Mouse (Mus musculus): Measurements from ENCODE around the gene C1qtnf5. TPM values are rescaled to one million over a fixed set of nuclear protein-coding genes. Genes with fewer than 3 reads are reported as not detected.

C1qtnf5 gene
- polyA plus RNA-seq (2016; fragmentation: Nextera tagmentation; extraction: Ambion mirVana), result 0.24 TPM in 1 of 2 replicates, not detected in the other

DNA sequence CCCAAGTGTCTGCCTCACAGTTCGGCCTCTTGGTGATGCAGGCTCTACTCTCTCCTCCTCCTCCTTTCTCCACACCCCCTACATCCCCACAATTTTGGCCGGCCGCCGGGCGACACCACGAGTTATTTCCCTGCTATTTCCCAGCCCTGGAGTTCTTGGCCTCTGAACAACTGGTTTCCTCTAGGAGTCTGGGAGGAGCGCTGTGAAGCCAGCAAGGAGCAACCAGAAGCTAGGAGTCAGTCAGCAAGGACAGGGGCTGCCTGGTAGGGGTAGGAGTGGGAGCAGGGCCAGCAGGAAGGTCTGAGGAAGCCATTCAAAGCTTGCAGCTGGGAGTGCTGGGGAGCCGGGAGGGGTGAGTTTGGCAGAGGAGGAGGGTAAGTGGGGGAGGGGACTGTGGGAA is at the start of gene C1qtnf5:
C1qtnf5 (plus strand) TSS at position 136 of the 400 bp plus-strand sequence.
- Histone ChIP-seq H3K36me3 (peaks cover 79% of the 10 kb centered on the region), H3K27ac (peak within 1 kb of the TSS; percentile 47), H3K27me3 (ENCODE audit: low read depth, poor library complexity, severe bottlenecking) (no peaks in the 10 kb centered on the region), H3K4me3 (peak within 1 kb of the TSS; percentile 16; the same call in 1 of the 2 replicates), H3K9me3 (replicated peaks) (no peaks in the 10 kb centered on the region), H3K4me1 (peaks cover 61% of the 10 kb centered on the region)
- WGBS, result 36% methylated on average over 8 of the region's 8 CpGs
- DNase-seq (ENCODE audit: low spot score), result no peak

DNA sequence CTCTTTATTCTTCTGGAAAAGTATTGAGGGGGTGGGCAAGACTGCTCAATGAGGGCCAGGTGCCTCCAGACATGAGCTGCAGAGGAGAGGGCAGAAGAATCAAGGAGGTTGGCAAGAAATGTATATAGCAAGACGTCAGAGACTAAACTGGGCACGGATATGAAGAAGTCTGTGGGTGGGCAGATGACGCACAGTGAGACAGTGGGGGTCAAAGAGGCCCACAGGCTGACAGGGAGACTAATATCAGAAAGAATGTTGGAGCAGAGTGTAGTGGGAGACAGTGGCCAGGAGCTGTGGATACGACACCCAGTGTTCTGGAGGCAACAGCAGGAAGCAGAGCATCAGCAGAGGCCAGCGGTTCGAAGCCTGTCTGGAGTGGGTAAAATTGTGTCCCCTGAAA is 48.4 kb upstream of the C1qtnf5 start:
- Histone ChIP-seq H3K4me1 (no peaks in the 10 kb centered on the region), H3K4me3 (no peak overlapping the region), H3K27ac (no peak overlapping the region), H3K36me3 (no peaks in the 10 kb centered on the region), H3K27me3 (ENCODE audit: low read depth, poor library complexity, severe bottlenecking) (no peaks in the 10 kb centered on the region), H3K9me3 (replicated peaks) (no peaks in the 10 kb centered on the region)
- WGBS, result 89% methylated on average over 6 of the region's 6 CpGs
- no peak for DNase-seq (ENCODE audit: low spot score)

DNA sequence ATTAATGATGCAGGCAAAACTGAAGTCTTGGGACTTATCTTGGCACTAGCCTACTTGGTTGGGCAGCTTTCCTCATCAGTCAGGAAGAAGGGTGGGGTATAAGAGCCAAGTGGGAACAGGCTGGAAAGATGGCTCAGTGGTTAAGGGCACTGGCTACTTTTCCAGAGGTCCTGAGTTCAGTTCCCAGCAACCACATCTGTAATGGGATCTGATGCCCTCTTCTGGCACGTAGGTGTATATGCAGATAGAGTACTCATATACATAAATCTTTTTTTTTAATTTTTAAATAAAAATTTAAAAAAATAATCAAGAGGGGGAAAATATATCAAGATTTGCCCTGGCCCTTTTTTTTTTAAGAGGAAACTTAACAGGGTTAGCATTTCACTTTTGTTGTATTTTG is 41.9 kb upstream of the C1qtnf5 start:
- 28% methylated on average over 1 of the region's 1 CpGs for WGBS
- Histone ChIP-seq H3K4me1 (peaks cover 19% of the 10 kb centered on the region), H3K36me3 (no peaks in the 10 kb centered on the region), H3K9me3 (replicated peaks) (no peaks in the 10 kb centered on the region), H3K27ac (no peak overlapping the region), H3K27me3 (ENCODE audit: low read depth, poor library complexity, severe bottlenecking) (peaks cover 9% of the 10 kb centered on the region; the same call in 1 of the 2 replicates), H3K4me3 (no peak overlapping the region)
- no peak for DNase-seq (ENCODE audit: low spot score)

DNA sequence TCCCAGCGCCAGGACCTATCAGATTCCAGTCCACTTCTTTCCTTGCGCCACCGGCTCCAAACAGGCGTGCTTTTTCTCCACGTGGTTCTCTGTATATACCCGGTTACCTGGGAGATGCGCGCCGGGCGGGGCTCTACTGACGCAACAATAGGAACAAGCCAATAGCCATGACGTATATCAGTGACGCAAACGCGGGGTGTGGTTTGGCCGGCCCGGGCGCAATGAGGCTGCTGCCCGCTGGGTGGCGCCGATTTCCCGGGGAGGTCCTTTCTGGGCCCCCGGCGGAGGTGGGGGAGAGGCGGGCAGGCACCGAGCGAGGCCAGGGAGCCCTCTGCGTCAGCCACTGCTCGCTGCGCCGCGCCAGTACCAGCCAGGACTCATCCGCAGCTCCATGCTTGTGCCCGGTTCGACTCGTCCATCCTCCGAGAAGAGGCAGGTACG is 40.2 kb upstream of the C1qtnf5 start, which contains the start of gene Usp2:
Usp2 (plus strand) TSS at position 237 of the 441 bp plus-strand sequence.
- Histone ChIP-seq H3K36me3 (no peaks in the 10 kb centered on the region), H3K4me1 (peaks cover 34% of the 10 kb centered on the region), H3K9me3 (replicated peaks) (no peaks in the 10 kb centered on the region), H3K27me3 (ENCODE audit: low read depth, poor library complexity, severe bottlenecking) (peaks cover 17% of the 10 kb centered on the region), H3K27ac (peak within 1 kb of the TSS; percentile 72), H3K4me3 (peak within 1 kb of the TSS; percentile 62)
- WGBS, result under 1% methylated on average over 38 of the region's 38 CpGs
- DNase-seq (ENCODE audit: low spot score), result peak; percentile 100

DNA sequence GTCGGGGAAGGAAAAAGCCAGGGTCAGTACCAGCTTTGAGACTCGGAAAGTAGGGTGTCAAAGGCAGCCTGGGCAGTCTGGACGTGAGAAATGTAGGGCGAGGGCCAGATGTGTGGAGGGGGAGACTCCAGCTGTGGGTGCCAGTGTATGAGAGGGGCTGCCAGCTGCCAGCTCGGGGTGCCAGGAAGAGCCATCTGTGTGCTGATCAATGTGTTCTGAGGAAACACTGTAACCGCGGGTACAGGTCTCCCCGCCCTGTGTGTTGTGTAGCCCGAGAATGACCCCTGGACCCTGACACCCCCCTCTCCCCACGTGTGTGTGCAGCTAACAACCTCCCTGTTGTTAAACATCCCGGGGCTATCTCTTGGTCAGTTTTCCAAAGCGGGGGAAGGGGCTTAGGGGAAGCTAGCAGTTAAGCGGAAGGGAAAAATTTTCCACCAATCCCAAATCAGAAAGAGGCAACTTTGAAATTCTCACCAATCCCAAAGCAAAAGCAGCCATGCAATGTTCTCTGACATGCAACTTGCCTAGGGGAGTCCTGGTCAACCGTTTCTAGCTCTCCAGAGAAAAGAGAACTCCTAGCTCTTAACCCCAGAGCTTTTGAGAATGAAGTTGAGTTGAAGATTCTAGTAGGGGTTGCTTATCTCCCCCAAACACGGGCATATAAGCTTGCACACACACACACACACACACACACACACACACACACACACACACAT is 39.6 kb upstream of the C1qtnf5 start:
- H3K4me3 ChIP-seq, result peak overlapping the region; percentile 62
- WGBS, result 9% methylated on average over 15 of the region's 15 CpGs
- H3K9me3 ChIP-seq (replicated peaks), result no peaks in the 10 kb centered on the region
- H3K4me1 ChIP-seq, result peaks cover 40% of the 10 kb centered on the region
- H3K36me3 ChIP-seq, result no peaks in the 10 kb centered on the region
- H3K27ac ChIP-seq, result peak overlapping the region; percentile 72
- H3K27me3 ChIP-seq (ENCODE audit: low read depth, poor library complexity, severe bottlenecking), result peaks cover 17% of the 10 kb centered on the region
- DNase-seq (ENCODE audit: low spot score), result peak; percentile 45

DNA sequence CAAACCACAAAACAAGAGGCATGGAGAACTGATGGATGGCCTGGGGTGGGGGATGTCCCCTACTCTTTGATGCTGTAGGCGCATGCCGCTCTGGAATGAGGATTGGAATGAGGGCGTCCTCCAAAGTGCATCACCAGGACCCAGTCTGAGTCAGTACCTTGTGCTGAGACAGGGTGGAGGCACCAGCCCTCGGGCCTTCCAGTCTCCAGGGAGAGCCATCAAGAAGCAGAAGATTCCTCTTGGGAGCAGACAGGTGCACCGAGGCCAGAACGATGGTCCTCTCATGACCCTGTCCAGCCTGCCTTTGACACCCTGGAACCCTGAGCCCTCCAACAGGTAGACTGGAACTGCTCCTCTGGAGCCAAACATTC is 39.1 kb upstream of the C1qtnf5 start:
- H3K4me3 ChIP-seq, result no peak overlapping the region
- no peak overlapping the region for H3K27ac ChIP-seq
- WGBS, result 65% methylated on average over 6 of the region's 6 CpGs
- H3K27me3 ChIP-seq (ENCODE audit: low read depth, poor library complexity, severe bottlenecking), result peaks cover 17% of the 10 kb centered on the region
- H3K9me3 ChIP-seq (replicated peaks), result no peaks in the 10 kb centered on the region
- peaks cover 45% of the 10 kb centered on the region for H3K4me1 ChIP-seq
- DNase-seq (ENCODE audit: low spot score), result no peak
- H3K36me3 ChIP-seq, result no peaks in the 10 kb centered on the region

DNA sequence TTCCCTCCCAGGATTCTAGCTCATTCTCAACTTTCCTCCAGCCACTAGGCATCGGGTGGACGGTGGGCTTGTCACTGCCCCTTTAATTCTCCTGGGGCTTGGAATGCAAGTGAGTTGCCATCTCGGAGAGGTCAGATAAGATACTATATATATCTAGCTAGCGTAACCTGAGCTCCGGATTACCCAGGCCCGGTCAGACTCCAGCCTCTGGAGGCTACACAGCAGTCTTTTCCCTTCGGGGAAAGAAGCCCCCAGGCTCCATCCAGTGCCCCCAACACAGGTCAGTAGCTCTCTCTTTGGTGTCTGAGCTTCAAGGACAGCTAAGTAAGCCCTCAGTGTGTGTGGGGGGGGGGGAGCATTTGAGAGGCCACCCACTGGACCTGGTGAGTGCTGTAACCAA is 37.8 kb upstream of the C1qtnf5 start:
- H3K4me3 ChIP-seq, result no peak overlapping the region
- 10% methylated on average over 7 of the region's 7 CpGs for WGBS
- no peaks in the 10 kb centered on the region for H3K36me3 ChIP-seq
- no peaks in the 10 kb centered on the region for H3K9me3 ChIP-seq (replicated peaks)
- no peak for DNase-seq (ENCODE audit: low spot score)
- no peak overlapping the region for H3K27ac ChIP-seq
- H3K4me1 ChIP-seq, result peaks cover 47% of the 10 kb centered on the region
- H3K27me3 ChIP-seq (ENCODE audit: low read depth, poor library complexity, severe bottlenecking), result peaks cover 22% of the 10 kb centered on the region

DNA sequence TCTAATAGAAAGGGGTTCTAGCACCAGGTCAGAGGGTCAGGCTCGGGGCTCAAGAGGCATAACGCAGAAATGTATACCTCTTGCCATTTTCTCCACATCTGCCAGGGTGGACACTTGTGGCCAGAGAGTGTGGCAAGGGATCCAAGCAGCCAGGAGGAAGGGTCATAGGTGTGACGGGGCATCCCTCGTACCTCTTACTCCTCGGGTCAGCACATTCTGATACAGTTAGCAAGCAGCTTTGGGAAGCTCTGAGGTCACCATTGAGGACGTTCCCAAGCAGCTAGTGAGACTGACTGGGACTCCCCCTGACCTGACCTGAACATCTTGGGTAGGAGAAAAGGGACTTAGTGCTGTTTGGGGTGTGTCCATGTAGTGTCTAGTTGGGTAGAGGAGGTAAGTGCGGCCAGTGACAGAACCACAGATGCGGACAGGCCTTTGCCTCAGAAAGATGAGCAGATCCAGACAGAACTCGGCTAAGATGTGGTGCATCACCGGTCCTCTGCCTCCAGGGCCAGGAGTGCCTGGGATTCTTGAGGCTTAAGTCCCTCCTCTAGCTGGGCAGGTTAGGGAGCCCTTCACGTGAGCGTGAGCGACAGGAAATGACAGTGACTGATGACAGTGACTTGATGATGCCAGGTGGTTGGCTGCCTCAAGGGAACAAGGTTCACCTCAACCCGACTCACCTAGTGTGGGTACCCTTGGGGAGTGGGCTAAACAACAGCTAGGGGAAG is 36.8 kb upstream of the C1qtnf5 start:
- Histone ChIP-seq H3K4me3 (no peak overlapping the region), H3K27ac (no peak overlapping the region), H3K27me3 (ENCODE audit: low read depth, poor library complexity, severe bottlenecking) (peaks cover 23% of the 10 kb centered on the region), H3K4me1 (peaks cover 47% of the 10 kb centered on the region), H3K36me3 (no peaks in the 10 kb centered on the region), H3K9me3 (replicated peaks) (no peaks in the 10 kb centered on the region)
- 60% methylated on average over 14 of the region's 14 CpGs for WGBS
- DNase-seq (ENCODE audit: low spot score), result no peak

DNA sequence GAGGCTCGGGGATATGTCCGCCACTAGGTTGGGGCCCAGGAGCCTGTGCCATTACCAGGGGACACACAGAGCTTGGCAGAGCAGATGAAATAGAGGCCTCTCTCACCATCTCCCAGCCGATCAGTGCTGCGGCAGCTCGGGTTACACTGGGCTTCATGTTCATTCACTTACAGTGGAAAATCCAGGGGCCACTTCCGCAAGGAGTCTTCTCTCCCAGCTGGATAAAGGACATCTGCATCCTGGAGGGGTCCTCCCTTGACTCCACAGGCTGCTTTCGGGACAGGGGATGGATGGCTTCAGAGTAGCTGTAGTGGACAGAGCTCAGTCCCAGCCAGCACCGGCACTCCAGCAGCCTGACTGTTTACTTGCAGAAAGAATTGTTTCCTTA is 36.2 kb upstream of the C1qtnf5 start:
- 29% methylated on average over 8 of the region's 8 CpGs for WGBS

DNA sequence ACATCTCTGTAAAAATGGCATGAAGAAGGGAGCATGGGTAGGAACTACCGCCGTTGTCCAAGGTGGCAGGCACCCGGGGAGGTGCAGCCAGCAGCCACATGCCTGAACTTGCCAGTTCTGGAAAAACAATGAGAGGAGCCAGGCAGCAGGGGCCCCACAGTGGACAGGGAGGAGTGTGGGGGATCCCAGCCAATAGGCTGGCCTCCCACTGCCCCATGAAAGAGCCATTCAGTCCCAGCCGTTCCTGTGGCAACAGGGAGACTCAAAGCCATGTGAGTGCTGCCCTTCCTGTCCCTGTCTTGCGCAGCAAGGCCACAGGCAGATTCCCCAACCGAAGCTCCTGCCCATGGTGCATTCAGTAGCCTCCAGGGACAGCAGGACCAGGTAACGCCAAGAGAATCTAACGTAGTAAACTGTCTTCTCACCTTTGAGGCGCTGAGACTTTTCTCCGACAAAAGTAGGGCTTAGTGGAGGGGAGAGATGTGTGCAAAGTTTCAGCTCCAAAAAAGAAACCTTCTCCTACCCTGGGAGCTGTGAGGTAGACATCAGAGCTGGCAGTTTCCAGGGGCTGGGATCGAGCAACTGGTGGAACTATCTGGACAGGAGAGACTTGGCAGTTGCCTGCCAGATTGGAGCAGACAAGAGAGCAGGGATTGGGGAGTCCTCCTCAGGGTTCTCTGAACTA is 35.0 kb upstream of the C1qtnf5 start:
- 46% methylated on average over 11 of the region's 11 CpGs for WGBS
- no peak overlapping the region for H3K4me3 ChIP-seq
- peak overlapping the region; percentile 42; the same call in 1 of the 2 replicates for H3K27ac ChIP-seq
- peaks cover 36% of the 10 kb centered on the region for H3K27me3 ChIP-seq (ENCODE audit: low read depth, poor library complexity, severe bottlenecking)
- no peaks in the 10 kb centered on the region for H3K36me3 ChIP-seq
- H3K9me3 ChIP-seq (replicated peaks), result no peaks in the 10 kb centered on the region
- DNase-seq (ENCODE audit: low spot score), result no peak
- peaks cover 45% of the 10 kb centered on the region for H3K4me1 ChIP-seq

More for the DNA sequence above, 36.2 kb upstream of the C1qtnf5 start:
- H3K9me3 ChIP-seq (replicated peaks), result no peaks in the 10 kb centered on the region
- peaks cover 47% of the 10 kb centered on the region for H3K4me1 ChIP-seq
- no peak for DNase-seq (ENCODE audit: low spot score)
- H3K27ac ChIP-seq, result no peak overlapping the region
- no peak overlapping the region for H3K4me3 ChIP-seq
- peaks cover 28% of the 10 kb centered on the region for H3K27me3 ChIP-seq (ENCODE audit: low read depth, poor library complexity, severe bottlenecking)
- no peaks in the 10 kb centered on the region for H3K36me3 ChIP-seq

DNA sequence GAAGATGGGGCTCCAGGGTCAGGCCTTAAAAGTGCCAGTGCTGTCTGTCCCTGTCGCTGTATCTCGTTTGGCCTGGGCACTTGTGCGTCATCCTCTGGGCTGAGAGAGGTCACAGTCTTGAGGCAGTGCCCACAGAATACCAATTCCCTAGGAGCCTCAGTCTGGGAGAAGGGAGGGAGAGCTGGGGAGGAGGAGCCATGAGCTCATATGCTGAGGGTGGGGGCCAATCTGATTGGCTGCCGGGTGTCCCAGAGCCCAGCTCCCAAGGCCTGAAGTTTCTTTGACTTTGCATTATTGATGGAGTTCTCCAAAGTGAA is 34.5 kb upstream of the C1qtnf5 start:
- no peak overlapping the region for H3K4me3 ChIP-seq

DNA sequence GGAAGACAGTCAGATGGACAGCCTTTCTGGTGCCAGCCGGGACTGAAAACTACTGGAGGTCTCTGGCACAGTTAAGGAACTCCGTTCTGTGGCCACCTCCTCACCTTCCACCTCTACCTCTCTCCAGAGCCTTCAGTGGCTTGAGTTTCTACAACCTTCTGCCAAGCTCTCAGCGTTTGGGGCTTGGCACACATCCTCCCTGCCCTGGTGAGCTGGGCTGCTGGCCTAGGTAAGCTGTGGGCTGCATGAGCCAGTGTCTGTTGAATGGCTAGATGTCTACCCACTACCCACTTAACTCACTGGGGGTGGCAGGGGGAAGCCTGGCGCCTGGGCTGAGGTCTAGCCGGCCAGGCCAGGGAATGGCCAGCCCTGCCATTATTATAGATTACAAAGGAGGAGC is 33.9 kb upstream of the C1qtnf5 start:
- Histone ChIP-seq H3K4me3 (no peak overlapping the region), H3K27me3 (ENCODE audit: low read depth, poor library complexity, severe bottlenecking) (peaks cover 39% of the 10 kb centered on the region), H3K9me3 (replicated peaks) (no peaks in the 10 kb centered on the region), H3K27ac (no peak overlapping the region), H3K4me1 (peaks cover 35% of the 10 kb centered on the region), H3K36me3 (no peaks in the 10 kb centered on the region)
- WGBS, result 72% methylated on average over 5 of the region's 5 CpGs
- DNase-seq (ENCODE audit: low spot score), result no peak

More for the DNA sequence above, 34.5 kb upstream of the C1qtnf5 start:
- no peak for DNase-seq (ENCODE audit: low spot score)
- Histone ChIP-seq H3K9me3 (replicated peaks) (no peaks in the 10 kb centered on the region), H3K36me3 (no peaks in the 10 kb centered on the region), H3K4me1 (peaks cover 40% of the 10 kb centered on the region), H3K27me3 (ENCODE audit: low read depth, poor library complexity, severe bottlenecking) (peaks cover 41% of the 10 kb centered on the region), H3K27ac (no peak overlapping the region; the same call in 1 of the 2 replicates)
- 35% methylated on average over 4 of the region's 4 CpGs for WGBS
